Mouse (Mus musculus): Measurements from ENCODE around the gene Cpxm1. TPM values are rescaled to one million over a fixed set of nuclear protein-coding genes. Genes with fewer than 3 reads are reported as not detected.

Gene Cpxm1
- polyA plus RNA-seq, 1 experiment from 2014 or later: 40.6 TPM

- Histone ChIP-seq H3K27ac (replicated peaks) (no peak overlapping the region), H3K36me3 (no peaks in the 10 kb centered on the region), H3K4me2 (peak overlapping the region; percentile 89), H3K4me3 (peak overlapping the region; percentile 60), H3K9ac (peak overlapping the region; percentile 77), H3K9me3 (no peaks in the 10 kb centered on the region), H3K4me1 (peaks cover 15% of the 10 kb centered on the region), H3K27me3 (replicated peaks) (peaks cover 80% of the 10 kb centered on the region)
- 4% methylated on average over 30 of the region's 30 CpGs for WGBS
- no peak for ATAC-seq (ENCODE audit: extremely low read depth, insufficient number of reproducible peaks, low FRiP score, low TSS enrichment)
These were observed 31.9 kb downstream of the Cpxm1 start for GRCm38 (mm10) chr2:130365211-130366094.

GRCm38 (mm10) chr2:130362511-130363026 lies 34.8 kb downstream of the Cpxm1 start:
- Histone ChIP-seq H3K9ac (no peak overlapping the region), H3K36me3 (no peaks in the 10 kb centered on the region), H3K27me3 (replicated peaks) (peaks cover 94% of the 10 kb centered on the region), H3K27ac (replicated peaks) (no peak overlapping the region), H3K4me3 (no peak overlapping the region), H3K4me2 (no peak overlapping the region), H3K9me3 (no peaks in the 10 kb centered on the region), H3K4me1 (peaks cover 15% of the 10 kb centered on the region)
- WGBS: under 1% methylated on average over 14 of the region's 14 CpGs
- no peak for ATAC-seq (ENCODE audit: extremely low read depth, insufficient number of reproducible peaks, low FRiP score, low TSS enrichment)

- WGBS: 10% methylated on average over 5 of the region's 5 CpGs
- Histone ChIP-seq H3K36me3 (no peaks in the 10 kb centered on the region), H3K27ac (replicated peaks) (no peak overlapping the region), H3K4me3 (no peak overlapping the region), H3K27me3 (replicated peaks) (peaks cover 74% of the 10 kb centered on the region), H3K4me2 (no peak overlapping the region), H3K9me3 (no peaks in the 10 kb centered on the region), H3K9ac (no peak overlapping the region), H3K4me1 (peaks cover 4% of the 10 kb centered on the region; the same call in 1 of the 2 replicates)
- no peak for ATAC-seq (ENCODE audit: extremely low read depth, insufficient number of reproducible peaks, low FRiP score, low TSS enrichment)
These were observed 38.5 kb downstream of the Cpxm1 start for GRCm38 (mm10) chr2:130358852-130359251.

GRCm38 (mm10) chr2:130357551-130357950 lies 39.8 kb downstream of the Cpxm1 start:
- Histone ChIP-seq H3K9me3 (no peaks in the 10 kb centered on the region), H3K9ac (no peak overlapping the region), H3K27me3 (replicated peaks) (peaks cover 68% of the 10 kb centered on the region), H3K4me1 (peaks cover 4% of the 10 kb centered on the region; the same call in 1 of the 2 replicates), H3K4me3 (no peak overlapping the region), H3K4me2 (no peak overlapping the region), H3K36me3 (no peaks in the 10 kb centered on the region), H3K27ac (replicated peaks) (no peak overlapping the region)
- WGBS: 77% methylated on average over 5 of the region's 5 CpGs
- ATAC-seq (ENCODE audit: extremely low read depth, insufficient number of reproducible peaks, low FRiP score, low TSS enrichment): no peak

- no peak overlapping the region for H3K27ac ChIP-seq (replicated peaks)
- H3K9ac ChIP-seq: no peak overlapping the region
- H3K4me1 ChIP-seq: no peaks in the 10 kb centered on the region
- WGBS: 61% methylated on average over 3 of the region's 3 CpGs
- peaks cover 40% of the 10 kb centered on the region for H3K27me3 ChIP-seq (replicated peaks)
- no peak for ATAC-seq (ENCODE audit: extremely low read depth, insufficient number of reproducible peaks, low FRiP score, low TSS enrichment)
- H3K4me3 ChIP-seq: no peak overlapping the region
- H3K4me2 ChIP-seq: no peak overlapping the region
- no peaks in the 10 kb centered on the region for H3K9me3 ChIP-seq
- no peaks in the 10 kb centered on the region for H3K36me3 ChIP-seq
These were observed 43.5 kb downstream of the Cpxm1 start for GRCm38 (mm10) chr2:130353889-130354288.

GRCm38 (mm10) chr2:130353411-130353810 lies 44.0 kb downstream of the Cpxm1 start:
- no peak overlapping the region for H3K4me3 ChIP-seq
- H3K9me3 ChIP-seq: no peaks in the 10 kb centered on the region
- H3K27ac ChIP-seq (replicated peaks): no peak overlapping the region
- no peaks in the 10 kb centered on the region for H3K4me1 ChIP-seq
- no peak overlapping the region for H3K4me2 ChIP-seq
- WGBS: 88% methylated on average over 8 of the region's 8 CpGs
- peaks cover 35% of the 10 kb centered on the region for H3K27me3 ChIP-seq (replicated peaks)
- H3K9ac ChIP-seq: no peak overlapping the region
- no peaks in the 10 kb centered on the region for H3K36me3 ChIP-seq
- ATAC-seq (ENCODE audit: extremely low read depth, insufficient number of reproducible peaks, low FRiP score, low TSS enrichment): no peak

GRCm38 (mm10) chr2:130351758-130352339 lies 45.5 kb downstream of the Cpxm1 start:
- H3K9me3 ChIP-seq: no peaks in the 10 kb centered on the region
- H3K36me3 ChIP-seq: no peaks in the 10 kb centered on the region
- no peak overlapping the region for H3K27ac ChIP-seq (replicated peaks)
- H3K9ac ChIP-seq: no peak overlapping the region
- no peak overlapping the region for H3K4me2 ChIP-seq
- WGBS: 38% methylated on average over 5 of the region's 5 CpGs
- no peak for ATAC-seq (ENCODE audit: extremely low read depth, insufficient number of reproducible peaks, low FRiP score, low TSS enrichment)
- no peaks in the 10 kb centered on the region for H3K4me1 ChIP-seq
- no peak overlapping the region for H3K4me3 ChIP-seq
- H3K27me3 ChIP-seq (replicated peaks): peaks cover 21% of the 10 kb centered on the region

- no peaks in the 10 kb centered on the region for H3K36me3 ChIP-seq
- no peak overlapping the region for H3K27ac ChIP-seq (replicated peaks)
- H3K27me3 ChIP-seq (replicated peaks): peaks cover 21% of the 10 kb centered on the region
- no peak for ATAC-seq (ENCODE audit: extremely low read depth, insufficient number of reproducible peaks, low FRiP score, low TSS enrichment)
- H3K9ac ChIP-seq: no peak overlapping the region
- 81% methylated on average over 3 of the region's 3 CpGs for WGBS
- no peak overlapping the region for H3K4me3 ChIP-seq
- no peak overlapping the region for H3K4me2 ChIP-seq
- no peaks in the 10 kb centered on the region for H3K4me1 ChIP-seq
- no peaks in the 10 kb centered on the region for H3K9me3 ChIP-seq
These were observed 47.0 kb downstream of the Cpxm1 start for GRCm38 (mm10) chr2:130350376-130350775.

GRCm38 (mm10) chr2:130341220-130341580 lies 56.2 kb downstream of the Cpxm1 start:
- Histone ChIP-seq H3K4me3 (no peak overlapping the region), H3K27me3 (replicated peaks) (peaks cover 9% of the 10 kb centered on the region; the same call in 1 of the 2 replicates), H3K9me3 (no peaks in the 10 kb centered on the region), H3K27ac (replicated peaks) (no peak overlapping the region), H3K4me1 (no peaks in the 10 kb centered on the region), H3K4me2 (no peak overlapping the region), H3K36me3 (no peaks in the 10 kb centered on the region), H3K9ac (no peak overlapping the region)
- ATAC-seq (ENCODE audit: extremely low read depth, insufficient number of reproducible peaks, low FRiP score, low TSS enrichment): no peak
- 71% methylated on average over 7 of the region's 7 CpGs for WGBS
